ENCODE assay signal across 13 mouse cellular contexts in the genomic region with DNA sequence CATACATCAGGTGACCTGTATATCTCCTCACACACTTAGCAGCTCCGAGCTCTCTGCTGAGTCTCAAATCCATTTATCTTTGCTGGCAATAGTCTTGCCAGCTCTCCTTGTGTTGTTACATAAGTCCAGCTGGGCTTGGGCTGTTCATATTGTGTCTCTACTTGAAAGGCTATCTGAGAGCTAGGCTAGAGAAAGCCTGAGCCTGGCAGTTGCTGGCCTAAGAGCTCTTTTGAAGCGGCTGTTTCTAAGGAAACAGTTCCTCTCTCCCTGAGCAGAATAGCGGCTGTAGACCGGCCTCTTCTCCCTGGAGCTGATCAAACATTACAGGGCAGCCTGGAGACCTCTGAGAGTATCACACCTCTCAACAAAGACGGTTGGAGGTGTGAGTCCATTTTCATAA. TPM values are rescaled to one million over a fixed set of nuclear protein-coding genes. Genes with fewer than 3 reads are reported as not detected.
A peak's percentile ranks its signal among the peaks of the same experiment; 100 is the strongest.
DNase-seq lines count a peak whose midpoint lies in the region; ATAC-seq and TF ChIP-seq lines count a peak whose summit lies in the region.
"Had no signal": no experiment of that assay in that cellular context is flagged by ENCODE, and none has a peak within 500 bp of the region (broad histone marks: within the 10 kb centered on the region; RNA-seq: fewer than 3 reads in every experiment).

No protein-coding gene starts in this region.

- WGBS in heart, embryonic 15.5 days = 18% methylated on average over 5 of the region's 5 CpGs
- WGBS in heart, embryonic 12.5 days = 15% methylated on average over 5 of the region's 5 CpGs
- WGBS in kidney, adult 2 months = 46% methylated on average over 5 of the region's 5 CpGs

- H3K4me1 ChIP-seq in heart, embryonic 15.5 days (replicated peaks) = no peaks in the 10 kb centered on the region
- no peaks in the 10 kb centered on the region for H3K4me1 ChIP-seq in heart, embryonic 12.5 days (replicated peaks)
- H3K4me1 ChIP-seq in kidney, adult 2 months (ENCODE audit: control insufficient read depth, insufficient read depth, low read length) = no peaks in the 10 kb centered on the region
- H3K4me1 ChIP-seq: embryonic facial prominence, embryonic 12.5 days had no signal

- H3K4me2 ChIP-seq in heart, embryonic 15.5 days = no peak overlapping the region
- H3K4me2 ChIP-seq in heart, embryonic 12.5 days = no peak overlapping the region
- H3K4me2 ChIP-seq: embryonic facial prominence, embryonic 12.5 days had no signal

- peak; percentile 18; the same call in 1 of the 2 replicates for ATAC-seq in heart, embryonic 15.5 days (replicated peaks; ENCODE audit: insufficient number of reproducible peaks, insufficient read depth, low FRiP score, low read depth)
- ATAC-seq in heart, embryonic 12.5 days (ENCODE audit: insufficient number of reproducible peaks, low FRiP score) = no peak
- ATAC-seq: intestine, postnatal 0 days had no signal

- DNase-seq in right cerebral cortex, adult 2 months (ENCODE audit: low spot score in 2 of 2) = peak; percentile 2 to 8
- no peak for DNase-seq in right cerebral cortex, postnatal 25 days
- DNase-seq in layer of hippocampus, postnatal 25 days (ENCODE audit: extremely low spot score in 1 of 2, low spot score in 1 of 2) = peak; percentile 3 to 7
- no peak for DNase-seq in kidney, adult 2 months
- DNase-seq in gastrocnemius, postnatal 10 days = no peak
- DNase-seq in testis, postnatal 10 days (ENCODE audit: low spot score) = no peak

- no peaks in the 10 kb centered on the region for H3K36me3 ChIP-seq in heart, embryonic 15.5 days
- no peaks in the 10 kb centered on the region for H3K36me3 ChIP-seq in heart, embryonic 12.5 days
- H3K36me3 ChIP-seq in kidney, adult 2 months (ENCODE audit: control insufficient read depth, insufficient read depth, low read length) = no peaks in the 10 kb centered on the region
- H3K36me3 ChIP-seq: embryonic facial prominence, embryonic 12.5 days had no signal

- no peaks in the 10 kb centered on the region for H3K9me3 ChIP-seq in heart, embryonic 15.5 days (replicated peaks)
- H3K9me3 ChIP-seq in heart, embryonic 12.5 days (replicated peaks) = no peaks in the 10 kb centered on the region
- H3K9me3 ChIP-seq: embryonic facial prominence, embryonic 12.5 days had no signal

- H3K27me3 ChIP-seq in heart, embryonic 15.5 days = no peaks in the 10 kb centered on the region
- H3K27me3 ChIP-seq in heart, embryonic 12.5 days (replicated peaks) = no peaks in the 10 kb centered on the region
- no peaks in the 10 kb centered on the region for H3K27me3 ChIP-seq in kidney, adult 2 months (replicated peaks; ENCODE audit: control insufficient read depth, insufficient read depth, low read length)
- H3K27me3 ChIP-seq: CH12.LX; embryonic facial prominence, embryonic 12.5 days had no signal

- no peak for TF ChIP-seq POLR2A in kidney, adult 2 months (IDR thresholded peaks at IDR 0.05; ENCODE audit: low read depth, low read length)

- H3K27ac ChIP-seq in heart, embryonic 15.5 days = no peak overlapping the region
- no peak overlapping the region for H3K27ac ChIP-seq in heart, embryonic 12.5 days (ENCODE audit: poor library complexity, severe bottlenecking)
- H3K27ac ChIP-seq in kidney, adult 2 months (ENCODE audit: insufficient read depth, low read depth, low read length) = no peak overlapping the region
- H3K27ac ChIP-seq: embryonic facial prominence, embryonic 12.5 days had no signal

- no peak overlapping the region for H3K4me3 ChIP-seq in heart, embryonic 15.5 days
- H3K4me3 ChIP-seq in heart, embryonic 12.5 days = no peak overlapping the region
- H3K4me3 ChIP-seq in kidney, adult 2 months (ENCODE audit: insufficient read depth, low read depth, low read length) = no peak overlapping the region
- H3K4me3 ChIP-seq: embryonic facial prominence, embryonic 12.5 days had no signal

- no peak for TF ChIP-seq CTCF in kidney, adult 2 months (conservative IDR thresholded peaks at IDR 0.05; ENCODE audit: insufficient read depth, insufficient read length, low read depth, low read length)

- H3K9ac ChIP-seq in heart, embryonic 15.5 days = no peak overlapping the region
- no peak overlapping the region for H3K9ac ChIP-seq in heart, embryonic 12.5 days
- H3K9ac ChIP-seq: embryonic facial prominence, embryonic 12.5 days had no signal

RNA-seq across cellular contexts. Expression of gene Slc17a6, which starts 40.6 kb away (rescaled TPM):
- 0.04 and 0.20 TPM in 2 replicates for polyA plus RNA-seq in heart, embryonic 15.5 days (2015; fragmentation: Nextera tagmentation; extraction: Ambion mirVana)
- polyA plus RNA-seq in heart, embryonic 12.5 days (2016; fragmentation: Nextera tagmentation; extraction: Ambion mirVana) = 0.08 TPM in 1 of 2 replicates, not detected in the other
- 10 to 100 TPM; 13.2 to 14.8 TPM for total RNA-seq in layer of hippocampus, postnatal 25 days (2021)
- not detected in 2 replicates for polyA plus RNA-seq in kidney, adult 2 months (2012; rRNA removed)
- under 1 TPM in 1 of 2 experiments, not detected in 1; 0.14 TPM for total RNA-seq in gastrocnemius, postnatal 10 days (2021)
- total RNA-seq: CH12.LX had no signal
- polyA plus RNA-seq: heart, embryonic 14.5 days; limb, embryonic 11.5 days had no signal

Comparison
In these comparisons a context has a peak if more than half of its experiments do, and no peak if none do; other contexts are left out.
1. DNase-seq: peak in right cerebral cortex, adult 2 months (2 of 2) and layer of hippocampus, postnatal 25 days (2 of 2); none in right cerebral cortex, postnatal 25 days (single experiment), kidney, adult 2 months (single experiment), gastrocnemius, postnatal 10 days (single experiment) and testis, postnatal 10 days (single experiment).